Mouse (Mus musculus) liver, embryonic 14.5 days (tissue): Measurements from ENCODE around the gene Diras2. TPM values are rescaled to one million over a fixed set of nuclear protein-coding genes. Genes with fewer than 3 reads are reported as not detected.

Experiments used
- ATAC-seq: fragments of 200-750 bp; cut with Nextera tagmentation; 2 replicates; pipeline ENCODE4 v1.8.0; 2017; ENCODE audit warnings: moderate number of reproducible peaks, mild to moderate bottlenecking, moderate library complexity; ENCODE audit not compliant: insufficient read depth
- DNase-seq, 3 experiments: peaks; one replicate each; pipeline ENCODE4 v3.0.0-alpha.2; 2012 to 2013; ENCODE audit warnings: low read depth in 3 of 3, low spot score in 3 of 3
- H3K27ac ChIP-seq: fragments of 300-500 bp; sonication (generic); 2 replicates; pipeline ENCODE4 v1.5.1; 2014; ENCODE audit warnings: moderate library complexity, mild to moderate bottlenecking, control low read depth, inconsistent platforms
- H3K27me3 ChIP-seq: fragments of 300-500 bp; sonication (generic); 2 replicates; pipeline ENCODE4 v1.6.1; 2014; ENCODE audit warnings: mild to moderate bottlenecking, low read length, moderate library complexity; ENCODE audit not compliant: control insufficient read depth, insufficient read depth
- H3K36me3 ChIP-seq: fragments of 300-500 bp; sonication (generic); replicated peaks from 2 replicates; pipeline ENCODE4 v1.6.1; 2014; ENCODE audit warnings: low read depth; ENCODE audit not compliant: control insufficient read depth, insufficient read depth
- H3K4me1 ChIP-seq, 2 experiments: fragments of 200-500 bp in 1 of 2; fragments of 300-500 bp in 1 of 2; sonication (generic) in 1 of 2; replicated peaks; 2 replicates each; pipeline ENCODE4 v1.6.1; 2012 to 2014; ENCODE audit warnings: antibody characterized with exemption in 1 of 2, inconsistent platforms in 1 of 2, low read length in 1 of 2; ENCODE audit not compliant: control insufficient read depth in 2 of 2, insufficient read depth in 2 of 2
- H3K4me2 ChIP-seq: fragments of 300-500 bp; sonication (generic); 2 replicates; pipeline ENCODE4 v1.6.1; 2014; ENCODE audit warnings: low read depth, mild to moderate bottlenecking, control low read depth, moderate library complexity
- H3K4me3 ChIP-seq, 2 experiments: fragments of 200-500 bp in 1 of 2; fragments of 300-500 bp in 1 of 2; sonication (generic) in 1 of 2; 2 replicates each; pipeline ENCODE4 v1.5.1; 2012 to 2014; ENCODE audit warnings: low read depth in 2 of 2, low read length in 2 of 2, mild to moderate bottlenecking in 2 of 2, control low read depth in 1 of 2, inconsistent platforms in 1 of 2, moderate library complexity in 1 of 2; ENCODE audit not compliant: insufficient read depth in 1 of 2
- H3K9ac ChIP-seq: fragments of 300-500 bp; sonication (generic); replicated peaks from 2 replicates; pipeline ENCODE4 v1.6.1; 2014; ENCODE audit warnings: mild to moderate bottlenecking, control low read depth, moderate library complexity
- H3K9me3 ChIP-seq: fragments of 300-500 bp; sonication (generic); 2 replicates; pipeline ENCODE4 v1.6.1; 2016; ENCODE audit warnings: low read length, mixed read lengths; ENCODE audit not compliant: control insufficient read depth
- CTCF ChIP-seq: IDR thresholded peaks from 2 replicates; pipeline ENCODE4 v1.5.1; 2016; ENCODE audit warnings: antibody characterized with exemption, low read depth, control low read depth
- EP300 ChIP-seq: IDR thresholded peaks from 2 replicates; pipeline ENCODE4 v1.6.1; 2016; ENCODE audit warnings: antibody characterized with exemption, low read depth
- WGBS: fragments of 180-500 bp; shearing (Covaris S2); extraction: QIAGEN DNeasy Blood & Tissue Kit; methylation state at CpG from one replicate; pipeline ENCODE4 v1.1.7; 2014; ENCODE audit not compliant: insufficient replicate concordance; 5-methylcytosine and 5-hydroxymethylcytosine counted together
- polyA plus RNA-seq, 2 experiments: library from polyadenylated mRNA; depleted of rRNA in 1 of 2; stranded (reverse) in 1 of 2; unstranded in 1 of 2; fragments of >200 nt; fragmentation: Nextera tagmentation in 1 of 2; extraction: Ambion mirVana in 1 of 2; gene quantifications; 2 replicates each; pipeline versions ENCODE4 v1.2.1 to v1.2.3; 2012 to 2014

The Diras2 gene
- polyA plus RNA-seq, 2 experiments: 0.06 to 0.20 TPM

DNA sequence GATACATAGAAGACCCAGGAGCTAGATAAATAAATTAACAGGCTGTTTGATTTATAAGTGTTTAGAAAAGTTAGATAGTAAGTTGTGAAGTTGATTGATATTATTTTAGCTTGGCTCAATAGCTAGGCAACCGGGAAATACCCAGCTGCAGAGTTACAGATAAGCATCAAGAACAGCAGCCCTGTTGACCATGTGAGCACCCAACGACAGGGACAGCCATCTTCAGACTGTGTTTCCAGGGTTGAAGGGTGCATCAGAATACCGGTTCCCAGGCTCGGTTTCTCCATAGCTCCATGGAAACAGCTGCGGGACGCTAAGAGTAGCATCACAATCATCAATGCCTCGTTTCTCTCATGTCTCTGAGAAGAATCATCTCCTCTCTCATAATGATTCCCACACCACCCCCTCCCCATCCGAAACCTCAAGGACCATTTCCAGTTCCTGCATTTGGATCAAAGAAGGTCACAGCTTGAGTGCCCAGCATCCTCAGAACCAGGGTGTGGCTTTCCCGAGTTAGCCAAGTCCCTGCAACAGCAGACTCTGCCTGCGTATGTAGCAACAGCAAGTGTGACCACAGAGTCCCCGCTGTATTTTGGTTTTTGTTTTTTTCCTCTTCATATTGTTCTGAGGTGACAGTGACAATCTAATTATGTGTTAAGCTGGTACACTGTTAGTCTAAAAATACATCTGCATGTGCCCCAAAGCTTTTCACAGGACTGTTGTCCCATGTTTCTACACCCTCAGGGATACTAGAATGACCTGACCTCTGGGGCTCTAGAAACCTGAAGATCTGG is 40.7 kb upstream of the Diras2 start:
- WGBS: 34% methylated on average over 11 of the region's 11 CpGs
- TF ChIP-seq CTCF: no peak
- TF ChIP-seq EP300: no peak
- Histone ChIP-seq H3K36me3 (no peaks in the 10 kb centered on the region), H3K27me3 (no peaks in the 10 kb centered on the region), H3K27ac (0 out of 2 replicates have a peak overlapping the region, but pooled peaks have one; percentile 8), H3K9me3 (no peaks in the 10 kb centered on the region), H3K4me3 (no peak overlapping the region), H3K4me1 (peaks cover 0 to 6% of the 10 kb centered on the region in 2 experiments; a peak in 1 of 4 replicates), H3K9ac (no peak overlapping the region), H3K4me2 (no peak overlapping the region)
- DNase-seq (no peak), ATAC-seq (no peak)

DNA sequence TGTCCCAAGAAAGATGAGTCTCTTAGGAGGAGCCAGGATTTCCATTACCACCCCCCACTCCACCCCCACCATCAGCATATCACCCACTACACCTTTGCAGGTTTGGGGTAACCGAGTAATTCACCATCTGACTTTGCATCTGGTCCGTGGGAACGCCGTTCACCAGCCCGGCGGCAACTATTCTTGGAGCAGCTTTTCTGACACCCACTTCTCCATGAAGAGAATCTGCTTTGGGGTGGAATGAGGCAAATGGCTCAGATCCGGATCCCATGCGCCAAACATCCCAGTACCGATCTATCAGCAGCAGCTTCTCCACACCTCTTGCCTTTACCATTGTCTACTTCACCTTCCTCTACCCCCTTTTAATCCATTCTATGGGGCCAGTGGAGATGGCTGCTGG is 39.2 kb upstream of the Diras2 start:
- H3K27ac ChIP-seq: no peak overlapping the region
- WGBS: 73% methylated on average over 9 of the region's 9 CpGs

DNA sequence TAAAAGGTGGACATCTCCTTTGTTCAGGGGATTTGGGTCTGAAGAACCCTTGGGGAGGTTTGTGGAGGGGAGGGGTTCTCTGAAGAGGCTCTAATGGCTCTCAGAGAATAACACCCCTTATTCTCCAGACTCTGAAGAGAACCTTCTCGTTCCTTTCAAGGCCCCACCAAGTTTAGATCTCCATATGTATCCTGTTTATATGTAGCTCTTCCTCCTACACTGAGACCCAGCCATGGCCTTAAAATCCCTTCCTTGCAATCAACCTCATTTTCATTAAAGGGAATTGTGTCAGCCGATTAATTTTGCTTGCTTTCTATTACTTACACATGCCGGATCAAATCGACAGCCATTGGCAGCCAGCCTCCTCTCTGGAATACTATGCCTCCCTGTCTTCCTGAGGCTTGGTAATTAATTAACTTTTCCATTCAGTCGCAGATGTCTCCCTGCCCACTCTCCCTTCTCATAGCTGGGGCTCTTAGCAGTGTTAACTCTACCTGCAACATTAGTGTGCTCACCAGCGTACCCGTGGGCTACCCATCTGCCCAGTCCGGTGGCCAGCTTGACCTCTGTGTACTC is 38.2 kb upstream of the Diras2 start:
- WGBS: 66% methylated on average over 8 of the region's 8 CpGs
- H3K36me3 ChIP-seq: no peaks in the 10 kb centered on the region
- H3K9me3 ChIP-seq: no peaks in the 10 kb centered on the region
- TF ChIP-seq CTCF (no peak), EP300 (no peak)
- H3K27me3 ChIP-seq: no peaks in the 10 kb centered on the region
- DNase-seq (no peak), ATAC-seq (no peak)
- H3K9ac ChIP-seq: no peak overlapping the region
- H3K4me1 ChIP-seq: no peaks in the 10 kb centered on the region; a peak in 1 of 4 replicates
- no peak overlapping the region for H3K4me3 ChIP-seq
- H3K27ac ChIP-seq: no peak overlapping the region
- H3K4me2 ChIP-seq: no peak overlapping the region

More for the DNA sequence above, 39.2 kb upstream of the Diras2 start:
- no peak for DNase-seq
- H3K9me3 ChIP-seq: no peaks in the 10 kb centered on the region
- H3K4me3 ChIP-seq: no peak overlapping the region
- TF ChIP-seq EP300: no peak
- TF ChIP-seq CTCF: no peak
- no peak overlapping the region for H3K4me2 ChIP-seq
- H3K36me3 ChIP-seq: no peaks in the 10 kb centered on the region
- no peak overlapping the region for H3K9ac ChIP-seq
- H3K4me1 ChIP-seq: peaks cover 0 to 2% of the 10 kb centered on the region in 2 experiments; a peak in 1 of 4 replicates
- ATAC-seq: no peak
- no peaks in the 10 kb centered on the region for H3K27me3 ChIP-seq

DNA sequence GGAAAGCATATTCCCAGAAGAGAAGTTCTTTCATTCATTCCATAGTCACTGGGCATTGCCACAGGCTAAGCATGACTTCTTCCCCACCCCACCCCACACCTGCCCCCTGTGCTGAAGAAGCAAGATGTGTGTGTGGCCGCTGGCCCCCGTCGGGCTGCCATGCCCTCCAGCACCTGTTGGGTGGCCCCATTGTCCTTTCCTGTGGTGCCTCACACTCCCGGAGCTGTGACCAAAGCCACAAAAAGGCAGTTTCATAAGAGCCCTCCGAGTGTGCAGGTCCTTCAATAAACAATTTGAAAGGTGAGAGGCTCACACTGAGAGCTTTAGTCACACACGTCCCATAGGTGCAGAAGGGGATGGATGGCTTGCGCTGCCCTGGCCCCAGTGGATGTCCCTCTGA is 35.7 kb upstream of the Diras2 start:
- Histone ChIP-seq H3K27ac (no peak overlapping the region), H3K4me2 (no peak overlapping the region), H3K36me3 (no peaks in the 10 kb centered on the region), H3K9me3 (no peaks in the 10 kb centered on the region), H3K27me3 (no peaks in the 10 kb centered on the region), H3K4me3 (no peak overlapping the region), H3K4me1 (no peaks in the 10 kb centered on the region; a peak in 1 of 4 replicates), H3K9ac (no peak overlapping the region)
- TF ChIP-seq EP300: no peak
- TF ChIP-seq CTCF: no peak
- DNase-seq: no peak
- WGBS: 35% methylated on average over 7 of the region's 7 CpGs
- ATAC-seq: no peak

DNA sequence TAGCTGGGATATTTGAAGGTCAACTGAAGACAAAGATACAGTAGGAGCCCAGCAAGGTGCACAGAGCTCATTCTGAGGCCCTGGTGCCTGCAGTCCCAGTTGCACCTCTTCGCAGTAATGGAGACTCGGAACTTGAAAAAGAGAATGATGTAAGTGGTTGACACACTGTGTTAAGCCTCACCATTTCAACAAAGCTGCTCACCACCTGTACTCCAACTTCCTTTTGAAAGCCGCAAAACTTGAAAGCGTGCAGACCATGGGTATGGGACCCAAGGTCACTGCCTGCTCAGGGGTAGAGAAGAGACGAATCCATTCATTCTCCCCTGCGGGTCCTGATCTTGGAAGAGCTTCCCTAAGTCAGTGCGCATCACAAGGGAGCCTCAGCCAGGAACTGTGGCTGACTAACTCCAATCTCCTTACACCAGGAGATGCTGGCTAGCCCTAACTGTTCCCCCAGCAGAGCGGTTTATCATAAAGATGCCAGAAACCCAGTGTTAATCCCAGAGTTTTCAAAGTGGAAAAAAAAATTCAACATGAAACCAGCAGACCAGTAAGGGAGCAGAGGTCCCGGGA is 35.2 kb upstream of the Diras2 start:
- Histone ChIP-seq H3K9me3 (no peaks in the 10 kb centered on the region), H3K9ac (no peak overlapping the region), H3K27ac (no peak overlapping the region), H3K4me1 (no peaks in the 10 kb centered on the region), H3K4me2 (no peak overlapping the region), H3K4me3 (no peak overlapping the region), H3K36me3 (no peaks in the 10 kb centered on the region), H3K27me3 (no peaks in the 10 kb centered on the region)
- 59% methylated on average over 9 of the region's 9 CpGs for WGBS
- ATAC-seq: no peak
- no peak for TF ChIP-seq EP300
- no peak for TF ChIP-seq CTCF
- DNase-seq: no peak
